Mouse (Mus musculus): ENCODE data around the gene Jmjd7. TPM values are rescaled to one million over a fixed set of nuclear protein-coding genes. Genes with fewer than 3 reads are reported as not detected.

Gene Jmjd7
- total and polyA plus RNA-seq, 3 experiments, result 8.4 to 15.0 (median 14.6) TPM

DNA sequence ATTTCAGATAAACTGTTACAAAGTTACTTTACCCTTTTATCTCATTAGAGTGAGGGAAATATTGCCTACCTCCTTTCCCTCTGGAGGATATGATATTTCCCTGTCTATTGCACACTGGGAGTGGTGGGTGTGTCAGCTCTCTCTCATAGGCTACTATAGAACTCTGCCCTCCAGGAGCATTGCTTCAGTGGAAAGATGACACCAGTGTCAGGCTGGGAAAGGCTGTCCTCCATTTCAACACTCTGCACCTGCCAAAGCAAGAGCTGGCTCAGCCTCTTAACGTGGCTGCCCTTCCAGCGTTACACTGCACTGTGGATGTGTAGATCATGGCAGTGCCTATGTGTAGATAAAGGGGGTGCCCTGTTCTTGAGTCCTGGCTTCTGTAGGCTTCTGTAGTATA lies 34.9 kb upstream of the Jmjd7 start:
- H3K4me2 ChIP-seq (ENCODE audit: insufficient read depth, low read depth, poor library complexity, severe bottlenecking), result no peak overlapping the region
- no peaks in the 10 kb centered on the region for H3K27me3 ChIP-seq (replicated peaks)
- DNase-seq (ENCODE audit: extremely low read depth), result no peak
- in situ Hi-C loops (cut with MboI; ENCODE audit: low pct_ligation_motif_present, low pct_unique_long_range_greater_than_20kb, low sequenced_read_pairs), result no loop called here
- H3K9ac ChIP-seq (ENCODE audit: insufficient read depth, low read depth), result no peak overlapping the region
- peaks cover 13 to 44% of the 10 kb centered on the region in 2 experiments for H3K4me1 ChIP-seq (ENCODE audit: control insufficient read depth in 1 of 2, insufficient read depth in 2 of 2)
- dilution Hi-C loops (cut with MboI; ENCODE audit: extremely low pct_ligation_motif_present, extremely low pct_unique_long_range_greater_than_20kb, low sequenced_read_pairs), result no loop called here
- no peaks in the 10 kb centered on the region for H3K9me3 ChIP-seq (replicated peaks; ENCODE audit: low read length)
- H3K4me3 ChIP-seq (replicated peaks in 1 of 3; ENCODE audit: low read depth in 2 of 3, low read length in 2 of 3, poor library complexity in 1 of 3), result no peak overlapping the region
- H3K27ac ChIP-seq (ENCODE audit: insufficient read depth, low read depth), result no peak overlapping the region
- peaks cover 0 to 7% of the 10 kb centered on the region in 2 experiments for H3K36me3 ChIP-seq (replicated peaks in 1 of 2; ENCODE audit: control insufficient read depth in 1 of 2, insufficient read depth in 1 of 2, low read length in 1 of 2)
- no peak for TF ChIP-seq POLR2AphosphoS2 (IDR thresholded peaks at IDR 0.05; ENCODE audit: low read depth, low read length)
- TF ChIP-seq EP300 (IDR thresholded peaks at IDR 0.05; ENCODE audit: low read length), result no peak
- no peak for TF ChIP-seq TBP (conservative IDR thresholded peaks at IDR 0.05; ENCODE audit: low read depth, low read length)
- no peak for TF ChIP-seq MEF2A (IDR thresholded peaks at IDR 0.05; ENCODE audit: borderline replicate concordance, low read depth, low read length)
- H3K79me2 ChIP-seq (replicated peaks; ENCODE audit: control insufficient read depth, extremely low read depth, insufficient read depth, poor library complexity, severe bottlenecking), result no peaks in the 10 kb centered on the region

- peak overlapping the region; percentile 66 for H3K27ac ChIP-seq (ENCODE audit: insufficient read depth, low read depth)
- TF ChIP-seq E2F4 (IDR thresholded peaks at IDR 0.05; ENCODE audit: insufficient replicate concordance, low read depth, low read length) (no peak), GABPA (IDR thresholded peaks at IDR 0.05; ENCODE audit: insufficient replicate concordance, low read depth, low read length) (no peak), ZMIZ1 (IDR thresholded peaks at IDR 0.05; ENCODE audit: low read depth, low read length) (no peak), UBTF (IDR thresholded peaks at IDR 0.05; ENCODE audit: low read depth, low read length) (no peak), HCFC1 (IDR thresholded peaks at IDR 0.05; ENCODE audit: low read depth, low read length) (no peak), TBP (conservative IDR thresholded peaks at IDR 0.05; ENCODE audit: low read depth, low read length) (no peak), POLR2AphosphoS2 (IDR thresholded peaks at IDR 0.05; ENCODE audit: low read depth, low read length) (no peak), KAT2A (IDR thresholded peaks at IDR 0.05; ENCODE audit: insufficient replicate concordance, low read length) (no peak), TCF12 (IDR thresholded peaks at IDR 0.05; ENCODE audit: low read depth, low read length) (no peak), JUN (IDR thresholded peaks at IDR 0.05; ENCODE audit: insufficient read depth, low read depth, low read length) (no peak), SIN3A (IDR thresholded peaks at IDR 0.05; ENCODE audit: low read length) (no peak), RCOR1 (conservative IDR thresholded peaks at IDR 0.05; ENCODE audit: low read depth, low read length) (no peak), BHLHE40 (IDR thresholded peaks at IDR 0.05; ENCODE audit: low read depth, low read length) (no peak), MXI1 (IDR thresholded peaks at IDR 0.05; ENCODE audit: low read depth, low read length) (no peak)
- H3K9ac ChIP-seq (ENCODE audit: insufficient read depth, low read depth), result peak overlapping the region; percentile 45
- no peaks in the 10 kb centered on the region for H3K79me2 ChIP-seq (replicated peaks; ENCODE audit: control insufficient read depth, extremely low read depth, insufficient read depth, poor library complexity, severe bottlenecking)
- H3K36me3 ChIP-seq (replicated peaks in 1 of 2; ENCODE audit: control insufficient read depth in 1 of 2, insufficient read depth in 1 of 2, low read length in 1 of 2), result peaks cover 0 to 15% of the 10 kb centered on the region in 2 experiments
- no peaks in the 10 kb centered on the region for H3K9me3 ChIP-seq (replicated peaks; ENCODE audit: low read length)
- H3K27me3 ChIP-seq (replicated peaks), result no peaks in the 10 kb centered on the region
- peaks cover 13 to 44% of the 10 kb centered on the region in 2 experiments for H3K4me1 ChIP-seq (ENCODE audit: control insufficient read depth in 1 of 2, insufficient read depth in 2 of 2)
- in situ Hi-C loops (cut with MboI; ENCODE audit: low pct_ligation_motif_present, low pct_unique_long_range_greater_than_20kb, low sequenced_read_pairs), result no loop called here
- H3K4me2 ChIP-seq (ENCODE audit: insufficient read depth, low read depth, poor library complexity, severe bottlenecking), result peak overlapping the region; percentile 77
- no peak overlapping the region for H3K4me3 ChIP-seq (replicated peaks in 1 of 3; ENCODE audit: low read depth in 2 of 3, low read length in 2 of 3, poor library complexity in 1 of 3)
- DNase-seq (ENCODE audit: extremely low read depth), result no peak
- dilution Hi-C loops (cut with MboI; ENCODE audit: extremely low pct_ligation_motif_present, extremely low pct_unique_long_range_greater_than_20kb, low sequenced_read_pairs), result no loop called here
These were observed 33.8 kb upstream of the Jmjd7 start for GRCm38 (mm10) chr2:119993515-119993914.
